Mouse (Mus musculus): ENCODE data around the gene Cnn1. TPM values are rescaled to one million over a fixed set of nuclear protein-coding genes. Genes with fewer than 3 reads are reported as not detected.

Gene Cnn1
- 1,015 and 1,314 TPM in 2 replicates for polyA plus RNA-seq (2012; rRNA removed)

GRCm38 (mm10) chr9:22098993-22099696 is at the start of gene Cnn1:
Gene Cnn1 (plus strand): TSS chr9:22099216.

GRCm38 (mm10) chr9:22051958-22052254 is 47.1 kb upstream of the Cnn1 start, which contains the start of gene Elavl3:
Gene Elavl3 (minus strand): TSS chr9:22052023.

GRCm38 (mm10) chr9:22070791-22071573 is 28.0 kb upstream of the Cnn1 start, which contains the start of the genes Gm49318 and Zfp653:
Gene Gm49318 (minus strand): TSS chr9:22071259.
Gene Zfp653 (minus strand): TSS chr9:22071376.

GRCm38 (mm10) chr9:22085022-22085834 is 13.8 kb upstream of the Cnn1 start, which contains the start of gene Ecsit:
Gene Ecsit (minus strand): TSS chr9:22085438.

GRCm38 (mm10) chr9:22116740-22117426 is 17.9 kb downstream of the Cnn1 start, which contains the start of gene Elof1:
Gene Elof1 (minus strand): TSS chr9:22117172.

GRCm38 (mm10) chr9:22135644-22136390 is 36.8 kb downstream of the Cnn1 start, which contains the start of gene Acp5:
Gene Acp5 (minus strand): TSS chr9:22135711.

GRCm38 (mm10) chr9:22156497-22157245 is 57.7 kb downstream of the Cnn1 start, which contains the start of gene Pigyl:
Gene Pigyl (plus strand): TSS chr9:22156846.

Other genes starting within 250 kb of the Cnn1 start
- 98.9 and 106 TPM in 2 replicates for gene Dock6, start 246.6 kb upstream of the Cnn1 start, polyA plus RNA-seq (2012; rRNA removed)
- 231 and 273 TPM in 2 replicates for gene Rab3d, start 181.0 kb upstream of the Cnn1 start, polyA plus RNA-seq (2012; rRNA removed)
- 3.5 and 4.3 TPM in 2 replicates for gene Ccdc159, start 171.7 kb upstream of the Cnn1 start, polyA plus RNA-seq (2012; rRNA removed)
- gene Tmem205, start 171.7 kb upstream of the Cnn1 start, polyA plus RNA-seq (2012; rRNA removed), result 140 and 146 TPM in 2 replicates
- 14.2 and 16.6 TPM in 2 replicates for gene Plppr2, start 162.2 kb upstream of the Cnn1 start, polyA plus RNA-seq (2012; rRNA removed)
- 10.7 and 11.4 TPM in 2 replicates for gene Swsap1, start 143.5 kb upstream of the Cnn1 start, polyA plus RNA-seq (2012; rRNA removed)
- 2.7 and 3.2 TPM in 2 replicates for gene Epor, start 135.7 kb upstream of the Cnn1 start, polyA plus RNA-seq (2012; rRNA removed)
- gene Rgl3, start 109.8 kb upstream of the Cnn1 start, polyA plus RNA-seq (2012; rRNA removed), result 19.5 and 21.6 TPM in 2 replicates
- gene Ccdc151, start 96.6 kb upstream of the Cnn1 start, polyA plus RNA-seq (2012; rRNA removed), result 0.09 and 0.17 TPM in 2 replicates
- 93.8 and 123 TPM in 2 replicates for gene Prkcsh, start 96.4 kb upstream of the Cnn1 start, polyA plus RNA-seq (2012; rRNA removed)
- gene Elavl3, start 47.2 kb upstream of the Cnn1 start, polyA plus RNA-seq (2012; rRNA removed), result 1.0 and 1.1 TPM in 2 replicates
- not detected in 2 replicates for gene Gm49318, start 28.0 kb upstream of the Cnn1 start, polyA plus RNA-seq (2012; rRNA removed)
- gene Zfp653, start 27.8 kb upstream of the Cnn1 start, polyA plus RNA-seq (2012; rRNA removed), result 15.4 and 17.0 TPM in 2 replicates
- 36.5 and 42.9 TPM in 2 replicates for gene Ecsit, start 13.8 kb upstream of the Cnn1 start, polyA plus RNA-seq (2012; rRNA removed)
- 153 and 199 TPM in 2 replicates for gene Elof1, start 18.0 kb downstream of the Cnn1 start, polyA plus RNA-seq (2012; rRNA removed)
- 443 and 452 TPM in 2 replicates for gene Acp5, start 36.5 kb downstream of the Cnn1 start, polyA plus RNA-seq (2012; rRNA removed)
- 46.7 and 79.5 TPM in 2 replicates for gene Pigyl, start 57.6 kb downstream of the Cnn1 start, polyA plus RNA-seq (2012; rRNA removed)
- not detected in 2 replicates for gene Zfp872, start 88.9 kb downstream of the Cnn1 start, polyA plus RNA-seq (2012; rRNA removed)
- gene Zfp809, start 126.5 kb downstream of the Cnn1 start, polyA plus RNA-seq (2012; rRNA removed), result 11.6 and 18.9 TPM in 2 replicates
- gene Zfp599, start 160.7 kb downstream of the Cnn1 start, polyA plus RNA-seq (2012; rRNA removed), result 0.25 and 0.40 TPM in 2 replicates
- gene Zfp810, start 208.4 kb downstream of the Cnn1 start, polyA plus RNA-seq (2012; rRNA removed), result 3.6 and 4.0 TPM in 2 replicates